Mouse (Mus musculus) heart, adult 2 months (tissue): ENCODE results near the gene Syce1. TPM values are rescaled to one million over a fixed set of nuclear protein-coding genes. Genes with fewer than 3 reads are reported as not detected.
"Not testable (repeated sequence)": the region's sequence is repeated elsewhere in the genome, so short reads cannot be mapped to it uniquely, and the experiment has no call there.

ENCODE experiments used
- DNase-seq, 2 experiments: peaks; one replicate each; pipeline ENCODE4 v3.0.0; 2021
- H3K27ac ChIP-seq: fragments of 200-600 bp; 2 replicates; pipeline ENCODE4 v1.8.1; 2022
- H3K27me3 ChIP-seq: fragments of 200-500 bp; 2 replicates; pipeline ENCODE4 v1.6.1; 2012; ENCODE audit warnings: mild to moderate bottlenecking, low read length, inconsistent platforms, mixed read lengths; ENCODE audit not compliant: control insufficient read depth, insufficient read depth
- H3K36me3 ChIP-seq: fragments of 200-500 bp; 2 replicates; pipeline ENCODE4 v1.6.1; 2012; ENCODE audit warnings: low read length, inconsistent platforms; ENCODE audit not compliant: control insufficient read depth, insufficient read depth
- H3K4me1 ChIP-seq: fragments of 200-500 bp; 2 replicates; pipeline ENCODE4 v1.6.1; 2011; ENCODE audit warnings: low read length; ENCODE audit not compliant: control insufficient read depth, insufficient read depth
- H3K4me3 ChIP-seq: fragments of 200-600 bp; 2 replicates; pipeline ENCODE4 v1.8.1; 2022
- H3K79me2 ChIP-seq: fragments of 200-500 bp; replicated peaks from 2 replicates; pipeline ENCODE4 v1.6.1; 2012; ENCODE audit warnings: mild to moderate bottlenecking, inconsistent platforms, low read length, moderate library complexity, mixed read lengths; ENCODE audit not compliant: control insufficient read depth, insufficient read depth
- H3K9ac ChIP-seq: fragments of 200-500 bp; 2 replicates; pipeline ENCODE4 v1.6.1; 2012; ENCODE audit warnings: low read depth, mild to moderate bottlenecking, control low read depth, inconsistent platforms, low read length, mixed read lengths
- CTCF ChIP-seq: fragments of 200-600 bp; IDR thresholded peaks from 2 replicates; pipeline ENCODE4 v1.8.1; 2022; ENCODE audit warnings: antibody characterized with exemption, mild to moderate bottlenecking, moderate library complexity
- EP300 ChIP-seq: fragments of 200-500 bp; IDR thresholded peaks from 2 replicates; pipeline ENCODE4 v1.6.1; 2011; ENCODE audit warnings: low read depth, low read length, control low read depth; ENCODE audit not compliant: insufficient read depth
- POLR2A ChIP-seq: fragments of 200-500 bp; IDR thresholded peaks from 2 replicates; pipeline ENCODE4 v1.6.1; 2011; ENCODE audit warnings: mild to moderate bottlenecking, low read depth, low read length, control low read depth; ENCODE audit not compliant: insufficient read depth
- WGBS: fragments of 180-500 bp; shearing (Covaris S2); methylation state at CpG from one replicate; pipeline ENCODE4 v1.1.7; 2018; 5-methylcytosine and 5-hydroxymethylcytosine counted together
- intact Hi-C: fragments of 180-260 bp; cut with DNase I; formaldehyde crosslinking; loops from one replicate; pipeline ENCODE4 v1.15.1; 2025
- polyA plus RNA-seq: library from polyadenylated mRNA; depleted of rRNA; stranded (reverse); fragments of >200 nt; gene quantifications from 2 replicates; pipeline ENCODE4 v1.2.3, GENCODE M21; 2012
- total RNA-seq, 2 experiments: library from RNA; stranded (reverse); gene quantifications; 2 replicates each; pipeline ENCODE4 v1.2.3; 2021

Gene Syce1
- total and polyA plus RNA-seq, 3 experiments: 0.10 TPM; not detected in 2

- no peaks in the 10 kb centered on the region for H3K36me3 ChIP-seq
- no peak overlapping the region for H3K27ac ChIP-seq
- no peak for DNase-seq
- H3K4me3 ChIP-seq: no peak overlapping the region
- H3K9ac ChIP-seq: no peak overlapping the region
- no peaks in the 10 kb centered on the region for H3K79me2 ChIP-seq
- H3K4me1 ChIP-seq: no peaks in the 10 kb centered on the region
- TF ChIP-seq EP300 (no peak), CTCF (no peak), POLR2A (no peak)
- no peaks in the 10 kb centered on the region for H3K27me3 ChIP-seq
- WGBS: 79% methylated on average over 3 of the region's 3 CpGs
- intact Hi-C loops: no loop called here
Measured at GRCm38 (mm10) chr7:140797619-140798018, 10.0 kb upstream of the Syce1 start.

GRCm38 (mm10) chr7:140793541-140793940 is 5.9 kb upstream of the Syce1 start:
- intact Hi-C loops: no loop called here
- no peaks in the 10 kb centered on the region for H3K4me1 ChIP-seq

DNA sequence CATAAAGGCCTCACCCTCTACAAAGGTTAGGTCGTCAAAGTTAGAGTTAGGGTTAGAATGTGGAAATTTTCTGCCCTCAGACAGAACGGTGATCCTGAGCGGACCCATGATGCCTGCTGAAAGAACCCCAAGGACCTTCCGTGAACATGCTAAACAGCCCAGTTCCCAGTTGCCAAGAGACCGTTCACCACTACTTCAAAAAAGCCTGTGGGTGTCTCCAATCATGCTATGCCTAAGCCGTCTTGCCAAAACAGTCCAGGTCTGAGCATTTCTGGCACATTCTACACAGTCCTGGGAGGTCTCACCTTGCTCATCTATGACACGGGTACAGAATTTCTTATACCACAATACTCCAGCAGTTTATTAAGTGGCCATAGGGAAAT is 392 bp upstream of the Syce1 start:
- Histone ChIP-seq H3K9ac (no peak overlapping the region), H3K36me3 (no peaks in the 10 kb centered on the region), H3K27me3 (no peaks in the 10 kb centered on the region), H3K79me2 (no peaks in the 10 kb centered on the region), H3K4me1 (no peaks in the 10 kb centered on the region), H3K4me3 (no peak overlapping the region), H3K27ac (no peak overlapping the region)
- intact Hi-C loops: no loop called here
- no peak for DNase-seq
- 80% methylated on average over 7 of the region's 7 CpGs for WGBS
- TF ChIP-seq EP300 (no peak), CTCF (no peak), POLR2A (no peak)

More at GRCm38 (mm10) chr7:140793541-140793940, 5.9 kb upstream of the Syce1 start:
- no peaks in the 10 kb centered on the region for H3K79me2 ChIP-seq
- TF ChIP-seq EP300 (no peak), POLR2A (no peak), CTCF (no peak)
- no peaks in the 10 kb centered on the region for H3K27me3 ChIP-seq
- H3K36me3 ChIP-seq: no peaks in the 10 kb centered on the region
- H3K9ac ChIP-seq: no peak overlapping the region
- DNase-seq: no peak
- 38% methylated on average over 4 of the region's 4 CpGs for WGBS
- no peak overlapping the region for H3K27ac ChIP-seq
- no peak overlapping the region for H3K4me3 ChIP-seq

DNA sequence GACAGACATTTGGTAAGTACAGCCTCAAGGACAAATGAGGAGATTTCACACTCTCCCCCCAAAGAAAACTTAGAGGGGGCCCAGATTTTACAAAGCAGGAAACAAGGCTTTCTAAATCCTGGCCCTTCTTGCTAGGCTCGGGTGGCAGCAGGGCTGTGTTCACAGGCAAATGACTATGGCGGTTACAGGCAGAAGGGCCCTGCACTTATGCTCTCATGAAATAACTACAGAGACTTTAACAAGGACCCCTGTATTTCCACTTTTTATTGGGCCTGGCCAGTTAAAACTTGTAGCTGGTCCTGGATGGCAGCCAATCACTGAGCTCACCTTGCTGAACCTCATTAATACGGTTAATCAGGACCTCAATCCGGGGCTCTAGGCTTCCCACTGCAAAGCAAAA is 7.1 kb downstream of the Syce1 start:
- H3K79me2 ChIP-seq: no peaks in the 10 kb centered on the region
- H3K27me3 ChIP-seq: no peaks in the 10 kb centered on the region
- H3K4me3 ChIP-seq: no peak overlapping the region
- TF ChIP-seq CTCF (no peak), POLR2A (no peak), EP300 (no peak)
- no peak overlapping the region for H3K27ac ChIP-seq
- no peak overlapping the region for H3K9ac ChIP-seq
- intact Hi-C loops: no loop called here
- WGBS: 77% methylated on average over 4 of the region's 4 CpGs
- no peaks in the 10 kb centered on the region for H3K4me1 ChIP-seq
- no peaks in the 10 kb centered on the region for H3K36me3 ChIP-seq
- DNase-seq: no peak

DNA sequence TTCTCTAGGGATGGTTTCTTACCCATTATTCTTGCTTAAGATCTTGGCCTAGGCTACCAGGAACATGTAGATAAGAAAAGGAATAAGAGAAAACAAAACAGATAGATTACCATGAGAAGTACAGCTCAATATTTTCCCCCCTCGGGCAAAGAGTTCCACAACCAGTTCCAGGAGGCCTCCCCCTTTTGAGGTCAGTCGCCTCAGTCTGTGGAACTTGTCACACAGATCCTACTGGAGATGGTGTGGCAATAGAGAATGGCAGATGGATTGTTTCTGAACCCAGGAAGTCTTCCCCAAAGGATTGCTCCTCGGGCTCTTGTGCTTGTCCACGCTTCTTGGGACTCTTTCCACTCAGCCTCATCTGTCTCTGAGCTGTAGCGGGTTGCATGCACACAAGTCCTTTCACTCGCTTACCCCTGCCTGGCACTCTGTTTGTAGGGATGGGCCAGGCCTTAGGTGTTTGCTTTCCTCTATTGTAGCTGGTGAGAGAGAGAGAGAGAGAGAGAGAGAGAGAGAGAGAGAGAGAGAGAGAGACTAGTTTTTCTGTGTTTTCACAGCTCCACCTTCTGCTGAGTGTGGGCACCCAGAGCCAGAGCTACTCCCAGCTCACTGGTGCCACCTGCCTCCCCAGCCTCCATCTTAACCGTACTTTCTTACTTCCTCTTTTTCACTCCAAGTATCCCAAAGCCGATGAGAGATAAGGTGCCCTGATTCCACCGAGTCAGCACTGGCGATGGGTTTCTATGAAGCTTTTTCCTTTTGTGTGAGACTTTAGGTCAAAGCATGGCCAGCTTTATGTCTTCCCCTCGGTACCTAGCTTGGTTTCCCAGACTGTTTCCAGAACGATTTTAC is 21.5 kb downstream of the Syce1 start:
- no peak overlapping the region for H3K4me3 ChIP-seq
- no peaks in the 10 kb centered on the region for H3K27me3 ChIP-seq
- no peak for DNase-seq
- H3K27ac ChIP-seq: no peak overlapping the region
- H3K36me3 ChIP-seq: no peaks in the 10 kb centered on the region
- H3K4me1 ChIP-seq: no peaks in the 10 kb centered on the region
- intact Hi-C loops: no loop called here
- no peak overlapping the region for H3K9ac ChIP-seq
- no peaks in the 10 kb centered on the region for H3K79me2 ChIP-seq
- TF ChIP-seq POLR2A: no peak
- TF ChIP-seq EP300: no peak
- TF ChIP-seq CTCF: no peak
- WGBS: 58% methylated on average over 12 of the region's 12 CpGs

- H3K4me1 ChIP-seq, H3K4me3 ChIP-seq, H3K36me3 ChIP-seq, H3K79me2 ChIP-seq, H3K9ac ChIP-seq, DNase-seq, H3K27ac ChIP-seq, intact Hi-C loops, H3K27me3 ChIP-seq: not testable (repeated sequence)
- 59% methylated on average over 1 of the region's 1 CpGs for WGBS
Measured at GRCm38 (mm10) chr7:140765391-140765790, 22.3 kb downstream of the Syce1 start.
